Mouse (Mus musculus) kidney, adult 2 months (tissue): ENCODE results near the gene Dcxr. TPM values are rescaled to one million over a fixed set of nuclear protein-coding genes. Genes with fewer than 3 reads are reported as not detected.

Source experiments
- DNase-seq: peaks from one replicate; pipeline ENCODE4 v3.0.0; 2021
- H3K27ac ChIP-seq: fragments of 200-500 bp; 2 replicates; pipeline ENCODE4 v1.5.1; 2012; ENCODE audit warnings: low read depth, low read length, control low read depth, inconsistent platforms; ENCODE audit not compliant: insufficient read depth
- H3K27me3 ChIP-seq: fragments of 200-500 bp; replicated peaks from 2 replicates; pipeline ENCODE4 v1.6.1; 2012; ENCODE audit warnings: mild to moderate bottlenecking, moderate library complexity, low read length, inconsistent platforms; ENCODE audit not compliant: control insufficient read depth, insufficient read depth
- H3K36me3 ChIP-seq: fragments of 200-500 bp; 2 replicates; pipeline ENCODE4 v1.6.1; 2012; ENCODE audit warnings: mild to moderate bottlenecking, moderate library complexity, low read length, inconsistent platforms; ENCODE audit not compliant: control insufficient read depth, insufficient read depth
- H3K4me1 ChIP-seq: fragments of 200-500 bp; 2 replicates; pipeline ENCODE4 v1.6.1; 2011; ENCODE audit warnings: low read length; ENCODE audit not compliant: control insufficient read depth, insufficient read depth
- H3K4me3 ChIP-seq: fragments of 200-500 bp; 2 replicates; pipeline ENCODE4 v1.5.1; 2011; ENCODE audit warnings: mild to moderate bottlenecking, low read depth, low read length, control low read depth; ENCODE audit not compliant: insufficient read depth
- CTCF ChIP-seq: fragments of 200-500 bp; conservative IDR thresholded peaks from 2 replicates; pipeline ENCODE4 v1.5.1; 2011; ENCODE audit warnings: low read depth, mild to moderate bottlenecking, control low read depth, low read length, moderate library complexity, mixed read lengths; ENCODE audit not compliant: insufficient read depth, insufficient read length
- POLR2A ChIP-seq: fragments of 200-500 bp; IDR thresholded peaks from one replicate; pipeline ENCODE4 v1.6.1; 2011; ENCODE audit warnings: low read depth, low read length, control low read depth
- WGBS: fragments of 180-500 bp; shearing (Covaris S2); methylation state at CpG from one replicate; pipeline ENCODE4 v1.1.7; 2018; 5-methylcytosine and 5-hydroxymethylcytosine counted together
- polyA plus RNA-seq: library from polyadenylated mRNA; depleted of rRNA; stranded (reverse); fragments of >200 nt; gene quantifications from 2 replicates; pipeline ENCODE4 v1.2.3, GENCODE M21; 2012

Gene Dcxr
- polyA plus RNA-seq, 1 experiment = 910 TPM

DNA sequence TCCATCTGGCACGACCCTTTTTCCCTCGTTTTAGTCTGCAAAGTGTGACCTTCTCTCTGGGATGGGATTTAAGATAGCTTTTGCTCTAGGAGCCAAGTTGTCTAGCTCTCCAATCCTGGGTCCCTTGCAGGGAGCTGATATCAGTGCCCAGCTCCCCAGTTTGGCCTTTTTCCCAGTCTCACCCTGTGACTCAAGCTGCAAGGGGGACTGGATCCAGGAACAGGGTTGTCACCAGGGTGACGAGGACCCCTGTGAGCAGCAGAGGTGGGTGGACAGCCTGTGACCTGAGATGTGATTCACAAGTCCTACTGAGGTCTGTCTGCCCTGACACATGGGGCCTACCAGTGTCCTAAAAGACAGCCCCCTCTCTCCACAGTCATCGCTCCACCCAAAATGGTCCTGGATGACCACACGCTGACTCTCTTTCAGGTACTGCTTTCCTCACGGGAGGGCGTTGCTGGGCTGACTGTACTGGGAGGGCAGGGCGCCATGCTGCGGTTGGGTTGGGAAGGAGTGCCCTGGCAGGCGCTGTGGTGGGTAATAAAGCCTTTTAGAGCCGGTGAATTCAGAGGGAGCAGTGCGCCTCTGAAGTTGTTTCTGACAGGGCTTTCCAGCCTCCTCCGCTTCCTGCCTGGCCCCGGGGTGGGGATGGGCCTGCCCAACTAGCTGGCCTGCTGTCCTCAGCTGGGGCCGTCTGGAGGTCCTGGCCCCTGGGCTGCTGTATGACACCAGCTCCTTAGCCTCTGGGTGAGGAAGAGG is 23.2 kb downstream of the Dcxr start:
- WGBS = 72% methylated on average over 15 of the region's 15 CpGs
- Histone ChIP-seq H3K4me1 (no peaks in the 10 kb centered on the region), H3K27me3 (no peaks in the 10 kb centered on the region), H3K4me3 (no peak overlapping the region), H3K27ac (no peak overlapping the region), H3K36me3 (no peaks in the 10 kb centered on the region)
- TF ChIP-seq POLR2A (no peak), CTCF (no peak)
- no peak for DNase-seq

- Histone ChIP-seq H3K36me3 (no peaks in the 10 kb centered on the region), H3K27me3 (no peaks in the 10 kb centered on the region), H3K27ac (no peak overlapping the region), H3K4me1 (peaks cover 19% of the 10 kb centered on the region), H3K4me3 (no peak overlapping the region)
- no peak for TF ChIP-seq POLR2A
- TF ChIP-seq CTCF = no peak
- peak; percentile 37 for DNase-seq
- WGBS = 54% methylated on average over 10 of the region's 10 CpGs
Observed at GRCm38 (mm10) chr11:120697741-120698140, 29.3 kb downstream of the Dcxr start.

- Histone ChIP-seq H3K4me1 (peaks cover 27% of the 10 kb centered on the region), H3K36me3 (no peaks in the 10 kb centered on the region), H3K27ac (no peak overlapping the region), H3K27me3 (no peaks in the 10 kb centered on the region), H3K4me3 (no peak overlapping the region)
- WGBS = 94% methylated on average over 6 of the region's 6 CpGs
- no peak for TF ChIP-seq POLR2A
- TF ChIP-seq CTCF = 0 out of 2 replicates have a peak, but pooled peaks have one; percentile 19
- no peak for DNase-seq
Observed at GRCm38 (mm10) chr11:120696568-120696967, 30.5 kb downstream of the Dcxr start.

DNA sequence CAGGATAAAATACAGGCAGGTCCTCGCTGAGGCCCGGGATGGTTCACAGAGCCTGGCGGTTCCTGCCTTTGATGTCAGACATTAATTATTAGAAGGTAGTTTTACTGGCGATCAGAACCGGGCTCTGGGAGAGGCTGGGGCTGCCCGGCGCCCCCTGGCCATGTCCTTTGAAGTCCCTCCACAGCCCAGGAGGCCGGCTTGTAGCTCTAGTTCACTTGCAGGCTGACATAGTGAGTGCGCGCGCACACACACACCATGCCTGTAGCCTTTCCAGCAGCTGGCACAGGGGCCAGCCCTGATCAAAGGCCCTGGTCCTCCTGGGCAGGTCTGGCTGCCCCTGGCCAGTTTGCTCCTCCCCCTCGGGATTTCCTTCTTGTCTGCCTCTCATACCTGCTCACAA is 31.4 kb downstream of the Dcxr start:
- peak overlapping the region; percentile 39; the same call in 1 of the 2 replicates for H3K27ac ChIP-seq
- WGBS = 47% methylated on average over 12 of the region's 12 CpGs
- no peaks in the 10 kb centered on the region for H3K27me3 ChIP-seq
- no peaks in the 10 kb centered on the region for H3K36me3 ChIP-seq
- TF ChIP-seq POLR2A (no peak), CTCF (no peak)
- peak; percentile 84 for DNase-seq
- H3K4me3 ChIP-seq = no peak overlapping the region
- peaks cover 27% of the 10 kb centered on the region for H3K4me1 ChIP-seq

GRCm38 (mm10) chr11:120695184-120695583 is 31.9 kb downstream of the Dcxr start:
- no peak for TF ChIP-seq CTCF
- no peak overlapping the region for H3K4me3 ChIP-seq
- peaks cover 27% of the 10 kb centered on the region for H3K4me1 ChIP-seq
- H3K36me3 ChIP-seq = no peaks in the 10 kb centered on the region
- no peaks in the 10 kb centered on the region for H3K27me3 ChIP-seq
- DNase-seq = no peak
- WGBS = 37% methylated on average over 4 of the region's 4 CpGs
- H3K27ac ChIP-seq = 0 out of 2 replicates have a peak overlapping the region, but pooled peaks have one; percentile 20

DNA sequence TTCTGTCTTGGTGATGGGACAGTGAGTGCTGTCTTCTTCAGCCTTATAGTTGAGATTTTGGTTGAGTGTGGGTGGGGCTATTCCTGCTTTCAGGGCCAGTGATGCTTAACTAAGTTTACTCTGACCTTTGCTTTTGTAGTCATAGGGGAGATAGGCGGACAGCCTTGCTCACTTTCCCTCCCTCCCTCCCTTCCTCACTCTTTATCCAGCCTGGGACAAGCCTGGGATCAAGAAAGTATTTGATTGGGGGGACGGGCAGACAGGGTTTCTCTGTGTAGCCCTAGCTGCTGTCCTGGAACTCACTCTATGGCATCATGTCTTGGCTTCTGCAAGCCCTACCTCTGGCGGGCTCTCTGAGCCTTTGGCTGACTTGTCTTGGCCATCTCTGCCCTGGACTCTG is 33.6 kb downstream of the Dcxr start:
- Histone ChIP-seq H3K27me3 (no peaks in the 10 kb centered on the region), H3K4me1 (peaks cover 27% of the 10 kb centered on the region), H3K27ac (peak overlapping the region; percentile 71), H3K36me3 (0 out of 2 replicates have a peak, but pooled peaks cover 3% of the 10 kb centered on the region), H3K4me3 (no peak overlapping the region)
- WGBS = 57% methylated on average over 3 of the region's 3 CpGs
- TF ChIP-seq POLR2A (no peak), CTCF (no peak)
- peak; percentile 72 for DNase-seq

DNA sequence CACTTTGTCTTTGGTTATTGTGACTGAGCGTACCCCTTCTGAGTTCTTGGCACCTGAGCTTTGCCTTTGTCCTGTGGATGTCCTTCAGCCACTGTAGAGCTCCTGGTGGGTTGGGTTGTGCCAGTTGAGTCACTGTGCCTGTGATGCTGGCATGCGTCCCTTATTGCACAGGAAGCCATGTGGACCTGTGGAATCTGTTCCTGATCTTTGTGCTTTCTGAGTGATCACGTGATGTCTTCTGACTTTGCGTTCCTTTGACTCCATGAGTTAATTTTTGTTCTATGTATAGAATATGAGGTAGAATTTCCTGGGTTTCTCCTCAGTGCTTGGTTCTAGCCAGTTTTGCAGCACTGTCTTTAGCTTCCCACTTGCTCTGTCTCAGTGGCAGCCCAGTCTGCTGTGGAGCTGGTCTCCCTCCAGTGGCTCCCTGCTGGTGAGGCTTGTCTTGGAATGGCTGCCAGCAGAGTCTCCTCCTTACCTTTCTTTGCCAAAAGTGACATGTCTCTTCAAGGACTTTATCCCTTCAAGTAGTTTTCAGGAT is 34.5 kb downstream of the Dcxr start:
- no peak overlapping the region for H3K4me3 ChIP-seq
- H3K36me3 ChIP-seq = 0 out of 2 replicates have a peak, but pooled peaks cover 3% of the 10 kb centered on the region
- 50% methylated on average over 4 of the region's 4 CpGs for WGBS
- no peaks in the 10 kb centered on the region for H3K27me3 ChIP-seq
- H3K4me1 ChIP-seq = peaks cover 27% of the 10 kb centered on the region
- DNase-seq = peak; percentile 92
- peak; percentile 25; the same call in 1 of the 2 replicates for TF ChIP-seq CTCF
- no peak for TF ChIP-seq POLR2A
- H3K27ac ChIP-seq = peak overlapping the region; percentile 71
